Mouse (Mus musculus) thymus, adult 2 months (tissue): ENCODE measurements at regions not wholly inside any gene's neighbourhood (a gene's known extent, or its start where the extent isn't known, plus 50 kb on each side); places are given as distances from the start of the nearest gene placed in this dataset.

ENCODE experiments used
- CTCF ChIP-seq: fragments of 200-500 bp; IDR thresholded peaks from 2 replicates; pipeline ENCODE4 v1.5.1; 2012; ENCODE audit warnings: mild to moderate bottlenecking, control low read depth, low read length, moderate library complexity, borderline replicate concordance; ENCODE audit not compliant: control insufficient read depth, poor library complexity, insufficient read depth; ENCODE audit errors: extremely low read depth
- POLR2A ChIP-seq: fragments of 200-500 bp; IDR thresholded peaks from 2 replicates; pipeline ENCODE4 v1.6.1; 2012; ENCODE audit warnings: mild to moderate bottlenecking, low read length, control low read depth, moderate library complexity; ENCODE audit not compliant: control insufficient read depth, poor library complexity, insufficient read depth; ENCODE audit errors: extremely low read depth

- no peak for TF ChIP-seq CTCF
- no peak for TF ChIP-seq POLR2A
These were observed 379.9 kb downstream of the Pmp22 start for GRCm38 (mm10) chr11:63508727-63509126.
